Mouse (Mus musculus): Measurements from ENCODE around the gene Lrrc36.

DNA sequence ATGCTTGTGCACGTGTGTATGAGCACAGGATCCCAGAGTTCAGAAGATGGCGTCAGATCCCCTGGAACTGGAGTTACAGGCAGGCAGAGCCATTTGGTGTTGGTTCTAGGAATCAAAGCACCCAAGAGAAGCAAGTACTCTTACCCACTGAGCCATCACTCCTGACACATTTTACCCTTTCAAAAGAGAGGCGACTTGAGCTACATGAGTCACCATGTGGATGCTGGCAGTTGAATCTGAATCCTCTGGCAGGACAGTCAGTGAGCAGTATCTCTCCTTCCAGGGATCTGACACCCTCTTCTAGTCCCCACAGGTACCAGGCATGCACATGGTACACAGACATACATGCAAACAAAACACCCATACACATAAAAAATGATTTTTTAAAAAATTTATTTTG is 74.7 kb downstream of the Lrrc36 start:
- TF ChIP-seq CTCF (IDR thresholded peaks at IDR 0.05; ENCODE audit: borderline replicate concordance, insufficient read depth, low read length): no peak
- no peak for TF ChIP-seq POLR2A (IDR thresholded peaks at IDR 0.05; ENCODE audit: low read depth, low read length)
